Mouse (Mus musculus): ENCODE results near the gene Glt6d1. TPM values are rescaled to one million over a fixed set of nuclear protein-coding genes. Genes with fewer than 3 reads are reported as not detected.

The Glt6d1 gene
- polyA plus RNA-seq (2014; fragmentation: Illumina TruSeq; extraction: RNeasy Lipid Tissue Mini Kit (QIAGEN cat#74804); ENCODE audit: low read depth, low replicate concordance), result not detected

GRCm38 (mm10) chr2:25815748-25816147 lies at the start of gene Glt6d1:
TSS of gene Glt6d1 (minus strand) at chr2:25815848.

GRCm38 (mm10) chr2:25863337-25864131 lies 47.9 kb upstream of the Glt6d1 start, which contains the start of gene Kcnt1:
TSS of gene Kcnt1 (plus strand) at chr2:25863734.

GRCm38 (mm10) chr2:25847226-25847625 lies 31.6 kb upstream of the Glt6d1 start, which contains the start of gene Sohlh1:
TSS of gene Sohlh1 (minus strand) at chr2:25847248.

GRCm38 (mm10) chr2:25822806-25823205 lies 7.2 kb upstream of the Glt6d1 start, which contains the start of gene Lcn9:
TSS of gene Lcn9 (plus strand) at chr2:25823153.

GRCm38 (mm10) chr2:25781957-25782356 lies 33.7 kb downstream of the Glt6d1 start, which contains the start of gene Gm13539:
TSS of gene Gm13539 (plus strand) at chr2:25782257.

GRCm38 (mm10) chr2:25776717-25777116 lies 38.9 kb downstream of the Glt6d1 start, which contains the start of gene Lcn11:
TSS of gene Lcn11 (plus strand) at chr2:25777017.

GRCm38 (mm10) chr2:25765269-25765668 lies 50.4 kb downstream of the Glt6d1 start, which contains the start of gene Lcn3:
TSS of gene Lcn3 (plus strand) at chr2:25765569.

Other genes with a start within 250 kb of the Glt6d1 start
- not detected for gene Mamdc4, start 241.0 kb downstream of the Glt6d1 start, polyA plus RNA-seq (2014; fragmentation: Illumina TruSeq; extraction: RNeasy Lipid Tissue Mini Kit (QIAGEN cat#74804); ENCODE audit: low read depth, low replicate concordance)
- gene Phpt1, start 240.6 kb downstream of the Glt6d1 start, polyA plus RNA-seq (2014; fragmentation: Illumina TruSeq; extraction: RNeasy Lipid Tissue Mini Kit (QIAGEN cat#74804); ENCODE audit: low read depth, low replicate concordance), result 1.1 TPM
- not detected for gene Ajm1, start 234.1 kb downstream of the Glt6d1 start, polyA plus RNA-seq (2014; fragmentation: Illumina TruSeq; extraction: RNeasy Lipid Tissue Mini Kit (QIAGEN cat#74804); ENCODE audit: low read depth, low replicate concordance)
- gene Rabl6, start 207.3 kb downstream of the Glt6d1 start, polyA plus RNA-seq (2014; fragmentation: Illumina TruSeq; extraction: RNeasy Lipid Tissue Mini Kit (QIAGEN cat#74804); ENCODE audit: low read depth, low replicate concordance), result 37.2 TPM
- gene Ccdc183, start 198.2 kb downstream of the Glt6d1 start, polyA plus RNA-seq (2014; fragmentation: Illumina TruSeq; extraction: RNeasy Lipid Tissue Mini Kit (QIAGEN cat#74804); ENCODE audit: low read depth, low replicate concordance), result not detected
- 4.8 TPM for gene Tmem141, start 193.8 kb downstream of the Glt6d1 start, polyA plus RNA-seq (2014; fragmentation: Illumina TruSeq; extraction: RNeasy Lipid Tissue Mini Kit (QIAGEN cat#74804); ENCODE audit: low read depth, low replicate concordance)
- gene Fcna, start 187.8 kb downstream of the Glt6d1 start, polyA plus RNA-seq (2014; fragmentation: Illumina TruSeq; extraction: RNeasy Lipid Tissue Mini Kit (QIAGEN cat#74804); ENCODE audit: low read depth, low replicate concordance), result not detected
- not detected for gene Lcn8, start 162.7 kb downstream of the Glt6d1 start, polyA plus RNA-seq (2014; fragmentation: Illumina TruSeq; extraction: RNeasy Lipid Tissue Mini Kit (QIAGEN cat#74804); ENCODE audit: low read depth, low replicate concordance)
- gene Lcn5, start 157.9 kb downstream of the Glt6d1 start, polyA plus RNA-seq (2014; fragmentation: Illumina TruSeq; extraction: RNeasy Lipid Tissue Mini Kit (QIAGEN cat#74804); ENCODE audit: low read depth, low replicate concordance), result not detected
- not detected for gene Lcn6, start 139.1 kb downstream of the Glt6d1 start, polyA plus RNA-seq (2014; fragmentation: Illumina TruSeq; extraction: RNeasy Lipid Tissue Mini Kit (QIAGEN cat#74804); ENCODE audit: low read depth, low replicate concordance)
- gene Lcn10, start 133.1 kb downstream of the Glt6d1 start, polyA plus RNA-seq (2014; fragmentation: Illumina TruSeq; extraction: RNeasy Lipid Tissue Mini Kit (QIAGEN cat#74804); ENCODE audit: low read depth, low replicate concordance), result not detected
- not detected for gene Obp2a, start 115.8 kb downstream of the Glt6d1 start, polyA plus RNA-seq (2014; fragmentation: Illumina TruSeq; extraction: RNeasy Lipid Tissue Mini Kit (QIAGEN cat#74804); ENCODE audit: low read depth, low replicate concordance)
- 2.8 TPM for gene Bmyc, start 109.1 kb downstream of the Glt6d1 start, polyA plus RNA-seq (2014; fragmentation: Illumina TruSeq; extraction: RNeasy Lipid Tissue Mini Kit (QIAGEN cat#74804); ENCODE audit: low read depth, low replicate concordance)
- not detected for gene Obp2b, start 78.8 kb downstream of the Glt6d1 start, polyA plus RNA-seq (2014; fragmentation: Illumina TruSeq; extraction: RNeasy Lipid Tissue Mini Kit (QIAGEN cat#74804); ENCODE audit: low read depth, low replicate concordance)
- gene Lcn3, start 50.3 kb downstream of the Glt6d1 start, polyA plus RNA-seq (2014; fragmentation: Illumina TruSeq; extraction: RNeasy Lipid Tissue Mini Kit (QIAGEN cat#74804); ENCODE audit: low read depth, low replicate concordance), result not detected
- gene Lcn11, start 38.8 kb downstream of the Glt6d1 start, polyA plus RNA-seq (2014; fragmentation: Illumina TruSeq; extraction: RNeasy Lipid Tissue Mini Kit (QIAGEN cat#74804); ENCODE audit: low read depth, low replicate concordance), result not detected
- not detected for gene Gm13539, start 33.6 kb downstream of the Glt6d1 start, polyA plus RNA-seq (2014; fragmentation: Illumina TruSeq; extraction: RNeasy Lipid Tissue Mini Kit (QIAGEN cat#74804); ENCODE audit: low read depth, low replicate concordance)
- gene Lcn9, start 7.3 kb upstream of the Glt6d1 start, polyA plus RNA-seq (2014; fragmentation: Illumina TruSeq; extraction: RNeasy Lipid Tissue Mini Kit (QIAGEN cat#74804); ENCODE audit: low read depth, low replicate concordance), result not detected
- not detected for gene Sohlh1, start 31.4 kb upstream of the Glt6d1 start, polyA plus RNA-seq (2014; fragmentation: Illumina TruSeq; extraction: RNeasy Lipid Tissue Mini Kit (QIAGEN cat#74804); ENCODE audit: low read depth, low replicate concordance)
- 0.97 TPM for gene Kcnt1, start 47.9 kb upstream of the Glt6d1 start, polyA plus RNA-seq (2014; fragmentation: Illumina TruSeq; extraction: RNeasy Lipid Tissue Mini Kit (QIAGEN cat#74804); ENCODE audit: low read depth, low replicate concordance)
- 6.3 TPM for gene Camsap1, start 167.4 kb upstream of the Glt6d1 start, polyA plus RNA-seq (2014; fragmentation: Illumina TruSeq; extraction: RNeasy Lipid Tissue Mini Kit (QIAGEN cat#74804); ENCODE audit: low read depth, low replicate concordance)
- 40.3 TPM for gene Ubac1, start 205.9 kb upstream of the Glt6d1 start, polyA plus RNA-seq (2014; fragmentation: Illumina TruSeq; extraction: RNeasy Lipid Tissue Mini Kit (QIAGEN cat#74804); ENCODE audit: low read depth, low replicate concordance)

Data from kidney, adult 10 weeks (tissue).